Mouse (Mus musculus) adrenal gland, postnatal 25 days (tissue): ENCODE results near the gene Scnm1. TPM values are rescaled to one million over a fixed set of nuclear protein-coding genes. Genes with fewer than 3 reads are reported as not detected.
A peak's percentile ranks its signal among the peaks of the same experiment; 100 is the strongest.
"Not testable (repeated sequence)": the region's sequence is repeated elsewhere in the genome, so short reads cannot be mapped to it uniquely, and the experiment has no call there.

Experiments
- DNase-seq: peaks from one replicate; pipeline ENCODE4 v3.0.0; 2021; ENCODE audit warnings: mixed read lengths
- total RNA-seq: library from RNA; stranded (reverse); gene quantifications from 2 replicates; pipeline ENCODE4 v1.2.3, GENCODE M21; 2021

Gene Scnm1
- total RNA-seq, 1 experiment from 2014 or later: 40.6 TPM

DNA sequence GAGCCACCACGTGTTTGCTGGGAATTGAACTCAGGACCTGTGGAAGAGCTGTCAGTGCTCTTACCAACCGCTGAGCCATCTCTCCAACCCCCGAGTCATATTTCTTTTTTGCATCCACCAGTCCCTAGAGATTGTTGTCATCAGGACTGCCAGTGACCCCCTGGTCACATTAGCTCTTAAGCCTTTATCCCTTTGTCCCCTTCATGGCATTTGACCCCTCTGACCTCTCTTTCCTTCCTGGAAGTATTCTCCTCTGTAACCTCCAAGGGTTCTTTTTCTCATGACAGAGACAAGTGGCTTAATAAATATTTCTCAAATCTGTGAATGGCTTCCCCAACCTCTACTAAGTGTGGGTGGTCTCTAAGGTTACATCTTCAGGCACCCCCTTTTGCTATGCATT lies 14.1 kb upstream of the Scnm1 start:
- no peak for DNase-seq

DNA sequence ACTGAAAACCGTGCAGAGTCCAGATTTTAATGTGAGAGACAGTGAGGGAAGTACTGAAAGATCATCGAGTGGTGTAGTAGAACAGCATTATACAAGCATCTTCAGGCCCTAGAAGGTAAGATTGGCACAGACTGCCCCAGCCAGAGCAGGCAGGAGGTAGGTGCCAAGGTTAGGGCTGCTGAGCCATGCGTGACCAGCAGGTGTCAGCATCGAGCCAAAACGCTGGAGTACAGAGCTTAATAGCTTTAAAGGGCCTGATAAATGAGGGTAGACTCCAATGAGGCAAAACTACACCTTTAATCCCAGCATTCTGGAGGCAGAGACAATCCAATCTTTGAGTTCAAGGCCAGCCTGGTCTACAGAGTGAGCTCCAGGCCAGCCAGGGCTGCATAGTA lies 8.8 kb upstream of the Scnm1 start:
- DNase-seq: peak; percentile 85

DNA sequence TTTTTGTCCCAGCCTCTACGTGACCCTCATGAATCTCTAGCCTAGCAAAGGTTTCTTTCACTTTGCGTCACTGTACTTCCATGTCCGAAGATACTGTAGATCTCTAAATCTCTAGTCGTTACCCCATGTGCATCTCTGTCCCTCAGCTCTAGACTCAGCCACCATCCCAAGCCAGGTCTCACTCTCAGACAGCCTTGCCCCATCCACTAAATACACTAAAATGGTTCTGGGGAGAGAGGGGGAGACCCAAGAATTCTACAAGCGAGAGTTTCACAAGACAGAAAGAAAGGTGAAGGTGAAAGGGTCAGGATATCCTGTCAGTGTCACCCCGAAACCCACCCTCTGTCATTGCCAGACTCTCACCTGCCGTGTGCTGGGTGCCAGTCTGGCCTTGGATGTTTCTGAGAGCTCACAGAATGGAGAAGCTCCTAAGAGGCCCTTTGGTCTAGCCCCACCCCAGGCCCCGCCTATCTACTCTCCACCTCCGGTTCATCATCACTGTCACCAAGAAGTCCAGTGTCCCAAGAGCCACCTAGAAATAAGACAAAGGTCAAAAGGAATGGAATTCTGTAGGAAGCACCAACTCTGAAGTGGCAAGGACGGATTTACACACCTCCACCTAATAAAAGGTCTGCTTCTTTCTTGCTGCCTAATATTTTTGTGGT lies 8.3 kb upstream of the Scnm1 start, which contains the start of gene Tnfaip8l2:
Gene Tnfaip8l2 (minus strand): TSS at position 409 of the 665 bp plus-strand sequence.
- DNase-seq: no peak

DNA sequence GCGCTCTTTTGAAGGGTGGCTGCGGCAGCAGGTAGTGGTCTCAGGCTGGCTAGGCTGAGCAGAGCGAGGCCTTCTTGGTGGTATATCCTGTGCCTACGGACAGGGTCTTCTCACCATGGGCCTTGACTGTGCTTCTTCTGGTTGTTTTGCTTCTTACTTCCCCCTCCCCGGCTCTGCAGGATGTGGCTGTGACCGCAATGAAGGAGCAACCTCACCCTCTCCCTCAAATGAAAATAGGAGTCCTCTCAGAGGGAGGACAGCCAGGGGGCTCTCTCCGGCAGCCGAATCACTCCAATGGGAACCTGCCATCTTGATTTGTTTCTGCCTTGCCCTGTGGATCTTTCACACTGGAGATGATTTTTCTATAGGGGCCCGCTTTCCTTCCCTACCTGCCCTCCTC lies 7.7 kb upstream of the Scnm1 start:
- DNase-seq: no peak

DNA sequence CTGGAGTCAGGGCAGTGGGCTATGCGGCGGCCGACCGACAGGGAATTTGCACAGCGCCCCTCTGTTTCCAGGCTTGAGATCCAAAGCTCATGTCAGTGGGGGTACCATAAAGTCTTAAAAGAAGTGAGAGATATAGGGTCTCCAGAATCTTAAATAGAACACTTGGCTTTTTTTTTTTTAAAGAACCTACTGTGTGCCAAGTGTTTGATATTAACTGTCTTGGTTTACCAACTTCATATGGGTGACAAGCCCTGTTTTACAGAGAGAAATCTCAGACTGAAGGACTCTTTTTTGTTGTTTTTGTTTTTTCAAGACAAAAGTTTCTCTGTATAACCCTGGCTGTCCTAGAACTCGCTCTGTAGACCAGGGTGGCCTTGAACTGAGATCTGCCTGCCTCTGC lies 7.0 kb upstream of the Scnm1 start:
- DNase-seq: no peak

DNA sequence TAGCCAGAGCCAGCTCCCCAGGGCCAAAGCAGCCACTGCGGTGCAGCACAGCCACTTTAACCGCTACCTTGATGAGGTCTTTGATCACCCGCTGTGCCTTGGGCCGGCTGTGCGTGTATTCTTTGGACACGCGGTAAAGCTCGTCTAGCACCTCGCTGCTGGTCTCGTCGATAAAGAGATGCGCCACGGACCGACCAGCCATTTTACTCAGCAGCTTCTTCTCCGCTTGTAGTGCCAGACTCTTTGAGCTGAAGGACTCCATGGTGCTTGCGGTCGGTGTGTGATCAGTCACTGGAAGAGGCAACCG lies 6.4 kb upstream of the Scnm1 start:
- DNase-seq: no peak

DNA sequence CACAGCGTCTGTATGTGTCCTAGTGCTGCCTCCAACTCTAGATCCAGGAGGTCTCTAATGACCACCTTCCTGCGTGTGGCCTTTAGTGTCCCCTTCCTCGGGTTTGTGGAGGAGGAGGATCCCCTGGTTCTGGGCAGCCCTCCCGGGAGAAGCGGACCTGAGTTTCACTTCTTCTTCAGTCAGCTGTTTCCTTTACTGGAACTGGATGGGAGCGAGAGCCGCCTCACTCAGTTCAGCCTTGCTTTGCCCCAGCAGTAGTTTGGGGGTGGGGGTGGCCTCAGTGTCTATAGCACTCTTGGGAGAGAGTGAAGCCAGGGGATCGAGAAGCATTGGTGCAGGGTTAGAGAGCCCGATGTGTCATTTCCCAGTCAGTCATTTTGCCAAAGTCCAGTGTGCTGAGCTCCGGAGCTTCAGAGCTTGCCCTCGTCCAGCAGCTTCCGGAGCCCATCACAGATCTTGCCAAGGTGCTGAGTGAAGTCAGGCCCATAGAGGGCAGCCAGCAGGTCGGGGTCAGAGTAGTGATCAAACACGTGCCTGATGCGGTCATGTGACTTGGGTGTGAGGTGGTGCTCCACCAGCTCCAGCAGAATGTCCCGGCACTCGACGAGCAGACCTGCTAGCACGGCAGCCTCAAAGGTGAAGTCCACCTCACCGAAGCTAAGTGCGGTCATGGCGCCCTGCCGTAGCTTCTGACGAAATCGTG lies 5.9 kb upstream of the Scnm1 start:
- DNase-seq: no peak

DNA sequence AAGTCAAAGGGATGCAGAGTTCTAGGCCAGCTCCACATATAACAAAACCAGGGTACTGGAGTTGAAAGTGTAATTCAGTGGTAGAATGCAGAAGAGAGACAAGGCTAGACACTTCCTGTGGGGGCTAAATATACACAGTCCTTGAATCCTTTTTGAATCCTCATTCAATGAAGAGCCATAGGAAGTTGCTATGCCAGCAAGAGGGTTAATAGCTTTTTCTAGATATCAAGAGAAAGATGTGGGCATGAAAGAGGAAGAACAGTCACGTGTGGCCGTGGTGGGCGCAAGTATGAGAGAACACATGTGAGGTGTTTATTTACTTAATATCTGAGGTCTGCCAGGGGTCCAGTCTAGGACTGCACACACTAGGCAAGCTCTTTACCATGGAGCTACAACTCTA lies 2.5 kb upstream of the Scnm1 start:
- no peak for DNase-seq

DNA sequence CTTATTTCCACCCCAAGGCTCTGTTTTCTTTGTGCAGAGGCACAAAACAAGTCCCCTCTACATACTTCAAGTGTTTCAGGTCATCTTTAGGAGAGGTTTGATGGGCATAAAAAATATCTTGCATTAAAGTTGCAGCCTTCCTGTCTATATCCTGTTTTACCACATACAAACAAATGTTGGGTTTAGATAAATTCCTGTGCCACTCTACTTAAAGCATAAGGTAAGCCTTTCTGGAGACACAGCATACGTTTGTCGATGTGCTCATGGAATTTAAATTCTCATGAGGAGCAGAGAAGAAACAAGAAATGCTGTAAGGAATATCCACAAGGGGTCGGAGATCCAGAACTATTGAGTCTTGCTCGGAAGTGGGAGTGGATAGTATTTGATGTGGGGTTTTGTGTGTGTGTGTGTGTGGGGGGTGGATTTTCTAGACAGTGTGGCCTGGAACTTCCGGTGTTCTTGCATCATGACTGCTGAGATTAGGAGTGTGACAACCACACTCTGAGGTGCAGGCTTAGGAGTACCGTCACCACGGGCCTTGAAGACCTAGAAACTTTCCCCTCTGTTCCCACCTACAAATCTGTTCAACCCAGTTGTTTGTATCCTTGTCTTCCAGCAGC lies 1.7 kb upstream of the Scnm1 start:
- no peak for DNase-seq

DNA sequence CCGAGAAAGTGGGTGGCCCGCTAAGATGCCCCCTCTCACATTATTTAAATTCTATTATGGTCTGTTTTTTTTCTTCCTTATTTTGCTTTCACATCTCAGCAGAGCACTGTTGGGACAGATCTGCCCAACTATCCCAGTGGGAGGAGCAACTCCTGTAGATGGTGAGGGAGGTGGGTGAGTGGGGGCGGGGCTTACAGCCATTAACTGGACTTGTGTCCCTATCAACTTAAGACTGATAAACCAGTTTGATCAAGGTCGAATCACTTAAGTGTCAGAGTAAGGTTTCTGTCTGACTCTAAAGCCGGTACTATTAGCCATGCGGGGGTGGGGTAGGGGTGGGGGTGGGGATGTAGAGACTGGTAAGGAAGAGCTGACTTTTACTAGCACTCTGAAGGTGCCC lies 1.2 kb upstream of the Scnm1 start:
- peak; percentile 47 for DNase-seq

DNA sequence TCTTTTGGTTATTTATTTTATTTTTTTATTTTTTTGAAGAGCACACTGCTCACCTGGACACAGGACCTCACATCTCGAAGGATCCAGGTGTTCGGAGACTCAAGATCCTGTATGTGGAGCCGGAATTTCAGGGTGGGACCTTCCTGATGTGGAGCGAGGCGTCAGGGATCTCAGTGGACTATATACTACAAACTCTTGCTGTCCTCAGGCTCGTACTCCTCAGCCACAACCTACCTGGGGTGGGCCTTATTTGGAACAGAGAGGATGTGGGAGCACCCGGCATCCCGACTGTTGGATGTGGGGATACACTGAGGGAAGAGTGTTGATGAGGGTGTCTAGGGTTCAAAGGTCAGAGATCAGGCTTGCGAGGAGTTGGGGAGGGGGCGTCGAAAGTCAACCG lies 322 bp upstream of the Scnm1 start:
- DNase-seq: not testable (repeated sequence)

DNA sequence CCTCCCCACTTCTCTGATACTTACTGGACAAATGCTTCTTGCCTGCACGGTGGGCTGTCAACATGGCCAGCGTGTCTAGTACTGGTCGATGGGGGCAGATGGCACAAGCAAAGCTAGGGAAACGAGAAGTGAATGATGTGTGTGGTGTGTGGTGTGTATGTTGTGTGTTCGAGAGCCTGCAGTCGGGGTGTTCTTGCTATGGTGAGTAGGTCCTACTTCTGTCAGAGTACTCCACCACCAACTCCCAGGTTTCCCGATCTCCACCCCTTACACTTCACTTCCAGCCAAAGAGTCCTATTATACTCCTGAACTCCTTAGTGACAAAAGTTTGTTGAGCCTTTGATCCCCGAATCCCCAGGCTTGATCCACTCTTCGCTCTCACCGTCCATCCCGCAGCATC lies 635 bp downstream of the Scnm1 start:
- DNase-seq: no peak

DNA sequence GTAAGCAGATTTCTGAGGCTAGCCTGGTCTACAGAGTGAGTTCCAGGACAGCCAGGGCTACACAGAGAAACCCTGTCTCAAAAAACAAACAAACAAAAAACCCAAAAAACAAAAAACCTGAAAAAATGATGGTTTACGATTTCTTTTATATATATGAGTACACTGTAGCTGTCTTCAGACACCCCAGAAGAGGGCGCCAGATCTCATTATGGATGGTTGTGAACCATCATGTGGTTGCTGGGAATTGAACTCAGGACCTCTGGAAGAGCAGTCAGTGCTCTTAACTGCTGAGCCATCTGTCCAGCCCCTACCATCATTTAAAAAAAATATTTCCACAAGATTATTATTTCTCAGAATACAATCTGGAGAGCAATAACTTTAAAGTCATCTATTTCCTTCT lies 1.4 kb downstream of the Scnm1 start:
- DNase-seq: not testable (repeated sequence)

DNA sequence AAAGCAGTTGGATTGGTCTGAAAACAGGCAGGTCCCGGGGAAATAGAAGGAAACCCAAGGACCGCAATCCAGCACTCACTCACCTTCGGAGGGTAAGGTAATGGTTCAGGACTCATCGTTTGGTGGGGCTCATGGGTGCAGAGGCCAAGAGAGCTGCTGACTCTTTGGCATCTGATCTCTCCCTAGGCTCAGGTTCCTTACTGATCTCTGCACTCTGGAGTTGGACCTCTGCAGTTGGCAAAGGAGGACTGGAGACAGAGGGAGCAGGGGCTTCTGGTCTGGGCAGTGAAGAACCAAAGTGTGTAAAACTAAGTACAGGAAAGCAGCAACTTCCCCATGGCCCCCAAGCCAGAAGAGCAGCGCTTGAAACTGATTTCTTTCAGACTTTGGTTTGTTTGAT lies 3.7 kb downstream of the Scnm1 start:
- no peak for DNase-seq

DNA sequence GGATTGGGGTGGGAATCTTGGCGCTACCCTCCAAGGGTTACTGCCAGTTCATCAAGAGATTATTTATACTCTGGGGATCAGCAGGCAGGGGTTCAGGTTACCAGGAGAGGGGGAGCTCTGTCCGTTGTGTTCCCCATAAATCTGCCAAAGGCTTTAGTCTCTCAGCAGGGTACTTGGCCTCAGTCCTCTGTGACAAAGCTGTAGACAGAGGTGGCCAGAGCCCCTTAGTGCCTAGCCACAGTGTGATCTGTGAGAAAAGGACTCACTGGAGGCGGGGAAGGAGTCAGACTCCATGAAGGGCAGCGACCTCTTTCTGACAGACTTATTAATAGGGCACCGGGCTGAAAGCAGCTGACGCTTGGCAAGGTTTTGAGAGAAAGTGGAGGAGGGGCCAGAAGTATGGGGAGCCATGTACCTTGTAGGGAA lies 4.6 kb downstream of the Scnm1 start:
- DNase-seq: no peak

DNA sequence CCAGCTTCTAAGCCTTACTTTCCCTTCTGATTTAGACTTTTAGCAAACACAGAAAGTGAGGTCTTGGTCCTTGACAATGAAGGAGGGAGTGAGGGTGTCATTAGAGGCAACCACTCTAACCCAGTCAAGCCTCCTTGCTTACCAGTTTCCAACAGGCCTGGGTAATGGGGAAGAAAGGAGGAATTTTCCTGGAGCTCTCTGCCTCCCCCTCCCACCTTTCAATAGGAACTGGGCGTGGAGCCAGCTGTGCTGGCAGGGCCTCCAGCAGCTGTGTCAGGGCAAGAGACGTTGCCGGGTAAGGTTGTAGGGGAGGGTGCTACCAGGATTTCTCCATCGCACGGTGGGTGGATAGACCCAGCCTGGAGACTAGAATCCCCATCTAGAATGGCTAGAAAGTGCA lies 8.8 kb downstream of the Scnm1 start:
- DNase-seq: peak; percentile 63

DNA sequence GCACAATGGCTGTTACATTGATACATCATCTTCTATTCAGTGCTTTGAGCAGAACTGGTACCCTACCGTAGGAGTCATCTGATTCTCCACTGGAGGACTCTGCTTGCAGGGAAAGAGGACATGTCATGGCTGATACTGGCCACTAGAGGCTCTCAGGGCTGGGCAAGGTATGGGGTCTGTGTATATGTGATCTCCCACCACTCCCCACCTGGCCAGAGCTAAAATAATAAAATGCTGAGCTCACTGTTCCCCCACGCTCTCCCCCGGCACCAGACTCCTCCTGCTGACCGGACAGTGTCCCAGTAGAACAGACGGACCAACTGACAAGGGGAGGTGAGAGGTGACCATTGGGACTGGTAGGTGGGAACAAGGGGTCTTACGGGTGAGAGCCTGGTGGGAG lies 9.6 kb downstream of the Scnm1 start, which contains the start of gene Tmod4:
Gene Tmod4 (plus strand): TSS at position 231 of the 400 bp plus-strand sequence.
- DNase-seq: no peak

DNA sequence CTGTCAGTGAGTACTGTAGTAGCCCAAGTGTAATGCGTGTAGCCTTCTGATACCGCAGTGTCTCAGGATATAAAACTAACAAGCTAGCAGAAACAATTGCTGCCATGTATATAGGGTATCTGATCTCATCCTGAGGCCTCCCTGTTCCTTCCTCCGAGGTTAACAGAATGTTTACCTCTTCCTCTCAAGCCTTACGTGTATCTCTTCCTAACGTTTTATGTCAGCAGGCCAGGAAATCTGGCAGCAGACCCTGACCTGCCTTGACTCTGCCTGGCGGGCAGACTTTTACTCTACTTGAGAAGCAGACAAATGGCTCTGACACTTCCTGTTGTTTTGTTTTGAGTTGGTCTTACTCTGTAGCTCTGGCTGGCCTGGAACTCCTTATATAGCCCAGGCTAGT lies 12.2 kb downstream of the Scnm1 start:
- no peak for DNase-seq

DNA sequence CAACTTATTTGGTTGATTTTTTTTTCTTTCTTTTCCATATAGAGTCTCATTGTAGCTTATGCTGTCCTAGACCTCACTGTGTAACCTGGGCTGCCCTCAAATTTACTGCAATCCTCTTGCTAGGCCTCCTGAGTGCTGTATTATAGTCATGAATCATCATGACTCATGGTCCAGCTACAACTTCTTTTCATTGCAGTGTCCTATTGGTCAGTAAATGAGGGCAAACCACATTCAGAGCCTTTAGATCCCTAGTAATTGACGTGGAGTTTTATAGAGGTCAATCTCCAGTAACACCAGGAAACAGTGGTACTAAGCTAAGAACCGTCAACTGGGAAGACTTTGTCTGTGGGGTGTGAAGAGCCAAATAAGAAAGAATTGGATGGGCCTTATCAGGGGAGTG lies 16.1 kb downstream of the Scnm1 start:
- DNase-seq: no peak

DNA sequence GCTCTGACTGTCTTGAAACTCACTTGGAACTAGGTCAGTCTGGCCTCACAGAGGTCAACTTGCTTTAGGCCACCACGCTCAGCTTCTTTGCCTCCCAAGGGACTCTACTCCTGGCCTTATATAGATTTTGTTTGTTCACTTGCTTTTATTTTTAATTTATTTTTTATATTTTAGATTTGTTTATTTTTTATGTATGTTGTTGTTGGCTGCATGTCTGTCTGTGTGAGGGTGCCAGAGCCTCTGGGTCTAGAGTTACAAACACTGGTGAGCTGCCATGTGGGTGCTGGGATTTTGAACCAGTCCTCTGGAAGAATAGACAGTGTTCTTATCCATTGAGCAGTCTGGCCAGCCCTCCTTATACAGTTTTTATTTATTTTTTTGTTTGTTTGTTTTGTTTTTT lies 21.1 kb downstream of the Scnm1 start:
- no peak for DNase-seq

DNA sequence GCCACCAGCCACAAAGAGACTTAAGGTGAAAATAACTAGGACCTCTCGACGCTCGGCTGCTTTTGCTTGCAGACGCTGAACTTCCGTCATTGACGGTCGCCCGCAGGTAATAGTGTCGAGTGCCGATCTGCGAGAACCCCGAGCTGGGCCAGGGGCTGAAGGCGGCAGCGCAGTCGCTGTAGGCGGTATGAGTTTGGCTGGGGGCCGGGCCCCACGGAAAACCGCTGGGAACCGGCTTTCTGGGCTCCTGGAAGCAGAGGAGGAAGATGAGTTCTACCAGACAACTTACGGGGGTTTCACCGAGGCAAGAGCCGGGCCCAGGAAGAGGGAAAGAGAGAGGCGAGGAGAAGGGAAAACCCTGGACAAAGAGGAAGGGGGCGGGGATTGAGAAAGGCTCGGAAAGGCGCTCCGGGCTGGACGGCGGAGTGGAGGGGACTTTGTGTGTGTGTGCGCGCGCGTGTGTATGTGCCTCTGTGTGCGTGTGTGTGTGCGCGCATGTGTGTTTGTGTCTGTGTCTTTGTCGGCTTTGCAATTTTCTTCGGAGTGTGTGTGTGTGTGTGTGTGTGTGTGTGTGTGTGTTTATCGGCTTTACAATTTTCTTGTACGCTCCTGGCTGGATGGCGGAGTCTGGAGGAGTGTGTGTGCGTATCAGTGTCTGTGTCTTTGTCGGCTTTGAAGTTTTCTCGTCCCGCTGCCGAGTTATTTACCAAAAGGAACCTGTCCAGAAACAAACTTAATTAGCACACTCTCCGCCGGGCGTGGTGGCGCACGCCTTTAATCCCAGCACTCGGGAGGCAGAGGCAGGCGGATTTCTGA lies 22.7 kb downstream of the Scnm1 start, which contains the start of gene Vps72:
Gene Vps72 (plus strand): TSS at position 112 of the 816 bp plus-strand sequence.
- DNase-seq: peak; percentile 87

DNA sequence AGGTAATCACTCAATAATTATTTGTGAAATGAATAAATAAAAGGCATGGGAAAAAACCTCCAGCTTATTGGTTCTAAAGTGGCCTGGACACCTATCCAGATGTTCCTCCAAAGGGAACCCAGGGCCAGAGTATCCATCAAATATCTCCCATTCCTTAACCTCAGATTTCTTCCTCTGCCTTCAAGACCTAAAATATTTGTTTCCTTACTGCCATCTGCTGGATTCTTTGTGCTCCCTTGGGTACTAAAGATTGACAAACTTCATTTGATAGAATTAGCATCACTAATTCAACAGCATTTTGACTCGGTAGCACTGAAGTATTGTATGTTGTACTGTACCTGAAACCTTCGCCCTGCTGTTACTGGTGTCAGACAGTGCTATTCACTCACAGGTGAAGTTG lies 25.9 kb downstream of the Scnm1 start:
- no peak for DNase-seq

DNA sequence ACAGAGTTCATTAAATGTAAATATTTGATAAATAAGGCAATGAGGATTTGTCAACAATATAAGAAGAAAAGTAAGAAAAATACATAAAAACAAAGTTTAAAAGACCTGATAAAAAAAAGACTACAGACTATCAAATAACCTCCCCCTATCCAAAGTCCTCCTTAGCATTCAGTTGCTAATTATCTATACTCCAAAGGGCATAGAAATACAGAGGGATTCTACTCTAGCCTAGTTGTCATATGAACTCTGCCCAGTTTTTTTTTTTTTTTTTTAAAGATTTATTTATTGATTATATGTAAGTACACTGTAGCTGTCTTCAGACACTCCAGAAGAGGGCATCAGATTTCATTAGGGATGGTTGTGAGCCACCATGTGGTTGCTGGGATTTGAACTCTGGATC lies 26.5 kb downstream of the Scnm1 start:
- not testable (repeated sequence) for DNase-seq
